Mouse (Mus musculus): Measurements from ENCODE around the gene Gm20738. TPM values are rescaled to one million over a fixed set of nuclear protein-coding genes. Genes with fewer than 3 reads are reported as not detected.
"Not testable (repeated sequence)": the region's sequence is repeated elsewhere in the genome, so short reads cannot be mapped to it uniquely, and the experiment has no call there.

The Gm20738 gene
- polyA plus RNA-seq (2015; fragmentation: Nextera tagmentation; extraction: Ambion mirVana) = not detected in 2 replicates

GRCm38 (mm10) chrY:37957511-37957910 lies at the start of gene Gm20738:
Gm20738 (plus strand) TSS chrY:37957811.
- not testable (repeated sequence) for H3K4me1 ChIP-seq (ENCODE audit: control insufficient read depth, insufficient read depth, low read length); H3K27me3 ChIP-seq (replicated peaks; ENCODE audit: control insufficient read depth, insufficient read depth, low read length); H3K9ac ChIP-seq (ENCODE audit: low read depth, low read length); H3K9me3 ChIP-seq (ENCODE audit: control insufficient read depth, low read length); H3K4me2 ChIP-seq (ENCODE audit: low read depth, low read length); H3K4me3 ChIP-seq (ENCODE audit: low read length); ATAC-seq; H3K36me3 ChIP-seq (ENCODE audit: control insufficient read depth, insufficient read depth, low read length); H3K27ac ChIP-seq (ENCODE audit: low read length)
- WGBS = 74% methylated on average over 2 of the region's 4 CpGs

Measured in intestine, embryonic 16.5 days (tissue).